Mouse (Mus musculus) liver, postnatal 0 days (tissue): ENCODE measurements around the gene Vat1. TPM values are rescaled to one million over a fixed set of nuclear protein-coding genes. Genes with fewer than 3 reads are reported as not detected.

Source experiments
- ATAC-seq: fragments of 200-750 bp; cut with Nextera tagmentation; 2 replicates; pipeline ENCODE4 v1.8.0; 2017; ENCODE audit warnings: mild to moderate bottlenecking, moderate library complexity
- DNase-seq: peaks from one replicate; pipeline ENCODE4 v3.0.0-alpha.2; 2016
- H3K27ac ChIP-seq: fragments of 300-500 bp; sonication (generic); 2 replicates; pipeline ENCODE4 v1.5.1; 2014; ENCODE audit warnings: antibody characterized with exemption, moderate library complexity, mild to moderate bottlenecking, low read depth
- H3K27me3 ChIP-seq: fragments of 300-500 bp; sonication (generic); 2 replicates; pipeline ENCODE4 v1.6.1; 2014; ENCODE audit warnings: low read length, control low read depth, mixed read lengths; ENCODE audit not compliant: insufficient read depth
- H3K36me3 ChIP-seq: fragments of 300-500 bp; sonication (generic); replicated peaks from 2 replicates; pipeline ENCODE4 v1.6.1; 2014; ENCODE audit warnings: mild to moderate bottlenecking, control low read depth, low read length, moderate library complexity, mixed read lengths; ENCODE audit not compliant: insufficient read depth
- H3K4me1 ChIP-seq: fragments of 300-500 bp; sonication (generic); 2 replicates; pipeline ENCODE4 v1.6.1; 2014; ENCODE audit warnings: antibody characterized with exemption, mild to moderate bottlenecking, control low read depth; ENCODE audit not compliant: insufficient read depth
- H3K4me2 ChIP-seq: fragments of 300-500 bp; sonication (generic); 2 replicates; pipeline ENCODE4 v1.6.1; 2014; ENCODE audit warnings: low read depth, mild to moderate bottlenecking, low read length, moderate library complexity, mixed read lengths
- H3K4me3 ChIP-seq: fragments of 300-500 bp; sonication (generic); 2 replicates; pipeline ENCODE4 v1.5.1; 2014; ENCODE audit warnings: low read depth, low read length
- H3K9ac ChIP-seq: fragments of 300-500 bp; sonication (generic); replicated peaks from 2 replicates; pipeline ENCODE4 v1.6.1; 2014; ENCODE audit warnings: mild to moderate bottlenecking, moderate library complexity
- H3K9me3 ChIP-seq: fragments of 300-500 bp; sonication (generic); 2 replicates; pipeline ENCODE4 v1.6.1; 2016; ENCODE audit warnings: mild to moderate bottlenecking, control low read depth, low read length, mixed read lengths
- CTCF ChIP-seq: sonication (generic); IDR thresholded peaks from 2 replicates; pipeline ENCODE4 v1.5.1; 2016; ENCODE audit warnings: antibody characterized with exemption, low read depth
- EP300 ChIP-seq: IDR thresholded peaks from 2 replicates; pipeline ENCODE4 v1.6.1; 2016; ENCODE audit warnings: antibody characterized with exemption, low read depth, mild to moderate bottlenecking
- WGBS: fragments of 180-500 bp; shearing (Covaris S2); extraction: QIAGEN DNeasy Blood & Tissue Kit; methylation state at CpG from one replicate; pipeline ENCODE4 v1.1.7; 2014; ENCODE audit not compliant: insufficient replicate concordance; 5-methylcytosine and 5-hydroxymethylcytosine counted together
- polyA plus RNA-seq: library from polyadenylated mRNA; unstranded; fragments of >200 nt; fragmentation: Nextera tagmentation; extraction: Ambion mirVana; gene quantifications from 2 replicates; pipeline ENCODE4 v1.2.1, GENCODE M21; 2015

The Vat1 gene
- polyA plus RNA-seq, 1 experiment from 2014 or later: 8.4 TPM

DNA sequence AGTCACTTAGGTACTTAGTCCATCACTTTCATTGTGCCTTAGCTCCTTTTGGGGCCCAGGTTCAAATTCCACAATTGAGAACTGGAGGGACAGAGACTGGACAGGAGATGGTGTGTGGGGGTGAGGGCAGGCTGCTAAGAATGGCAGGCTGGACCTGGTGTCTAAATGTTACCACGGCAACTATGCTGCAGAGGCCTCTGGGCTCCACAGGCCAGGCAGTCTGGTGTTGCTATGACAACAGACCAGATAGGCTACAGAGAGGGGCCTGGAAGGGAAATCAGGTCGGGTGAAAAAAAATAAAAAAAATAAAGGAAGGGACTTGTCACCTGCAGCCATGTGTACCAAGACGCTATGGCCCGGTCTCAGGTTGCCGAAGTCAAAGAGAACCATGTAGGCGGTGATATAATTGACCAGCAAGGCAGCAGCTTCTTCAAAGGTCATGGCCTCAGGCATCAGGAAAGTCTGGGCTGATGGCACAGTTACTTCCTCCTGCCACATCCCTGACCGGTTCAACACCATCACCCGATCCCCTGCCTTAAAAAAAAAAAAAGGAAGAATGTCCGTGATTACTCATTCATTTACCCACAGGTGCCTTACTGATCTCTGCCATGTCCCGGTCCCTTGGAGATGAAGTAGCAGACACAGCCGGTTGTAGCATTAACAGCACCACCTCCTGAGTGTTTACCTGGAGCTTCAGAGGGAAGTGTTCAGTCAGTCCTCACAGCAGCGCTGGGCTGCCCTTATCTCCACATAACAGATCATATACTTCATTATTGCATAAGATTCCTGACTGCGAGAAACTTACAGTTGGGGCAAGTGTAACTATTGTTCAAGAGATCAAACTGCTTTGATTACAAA lies 3.2 kb downstream of the Vat1 start:
- Histone ChIP-seq H3K4me3 (no peak overlapping the region), H3K4me1 (peaks cover 36% of the 10 kb centered on the region), H3K27ac (no peak overlapping the region), H3K36me3 (peaks cover 11% of the 10 kb centered on the region), H3K9ac (no peak overlapping the region), H3K9me3 (no peaks in the 10 kb centered on the region), H3K4me2 (no peak overlapping the region), H3K27me3 (0 out of 2 replicates have a peak, but pooled peaks cover 4% of the 10 kb centered on the region)
- ATAC-seq (no peak), DNase-seq (no peak)
- WGBS: 25% methylated on average over 13 of the region's 13 CpGs
- TF ChIP-seq CTCF (no peak), EP300 (no peak)

DNA sequence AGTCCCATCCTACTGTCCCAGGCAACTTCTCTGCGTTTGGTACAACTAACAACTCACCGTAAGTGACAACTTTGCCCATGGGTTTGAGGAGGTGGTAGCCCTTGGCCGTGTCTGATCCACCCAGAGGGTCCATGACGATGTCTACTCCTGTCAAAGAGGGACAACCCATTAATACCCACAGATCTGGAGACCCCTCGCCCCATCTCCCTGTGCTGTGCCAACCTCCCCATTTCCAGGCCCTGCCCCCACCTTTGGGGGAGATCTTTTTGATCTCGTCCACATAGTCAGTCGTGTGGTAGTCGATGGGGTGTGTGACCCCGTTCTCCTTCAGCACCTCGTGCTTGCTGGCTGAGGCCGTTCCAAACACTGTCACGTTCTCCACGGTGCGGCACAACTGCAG lies 3.9 kb downstream of the Vat1 start:
- H3K9ac ChIP-seq: no peak overlapping the region
- 84% methylated on average over 14 of the region's 14 CpGs for WGBS
- TF ChIP-seq EP300: no peak
- no peak for TF ChIP-seq CTCF
- ATAC-seq (no peak), DNase-seq (no peak)
- no peak overlapping the region for H3K4me2 ChIP-seq
- no peak overlapping the region for H3K4me3 ChIP-seq
- peaks cover 18% of the 10 kb centered on the region for H3K36me3 ChIP-seq
- no peak overlapping the region for H3K27ac ChIP-seq
- 0 out of 2 replicates have a peak, but pooled peaks cover 4% of the 10 kb centered on the region for H3K27me3 ChIP-seq
- H3K9me3 ChIP-seq: no peaks in the 10 kb centered on the region
- H3K4me1 ChIP-seq: peaks cover 36% of the 10 kb centered on the region

DNA sequence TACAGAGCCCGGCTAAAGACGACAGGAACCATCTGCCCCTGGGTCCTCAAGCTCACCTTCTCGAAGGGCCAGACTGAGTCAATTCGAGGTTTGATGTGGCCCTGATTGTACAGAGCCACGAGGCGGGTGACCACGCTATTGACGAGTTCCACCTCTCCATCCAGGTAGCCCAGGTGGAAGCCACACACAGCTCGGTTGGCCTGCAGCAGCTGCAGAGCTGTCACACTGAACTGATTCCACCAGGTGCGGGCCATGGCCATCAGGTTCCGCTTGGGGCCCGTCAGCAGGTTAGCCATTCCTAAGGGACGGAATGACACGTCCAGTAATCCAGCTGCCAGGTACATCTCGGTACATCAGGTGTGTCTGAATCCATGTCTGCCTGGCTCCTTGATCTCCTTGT lies 5.7 kb downstream of the Vat1 start:
- DNase-seq (no peak), ATAC-seq (no peak)
- Histone ChIP-seq H3K27me3 (0 out of 2 replicates have a peak, but pooled peaks cover 4% of the 10 kb centered on the region), H3K4me3 (no peak overlapping the region), H3K9ac (no peak overlapping the region), H3K27ac (no peak overlapping the region), H3K4me1 (peaks cover 24% of the 10 kb centered on the region), H3K4me2 (no peak overlapping the region), H3K36me3 (peaks cover 24% of the 10 kb centered on the region), H3K9me3 (no peaks in the 10 kb centered on the region)
- no peak for TF ChIP-seq EP300
- no peak for TF ChIP-seq CTCF
- 87% methylated on average over 15 of the region's 15 CpGs for WGBS

- WGBS: 67% methylated on average over 6 of the region's 6 CpGs
- Histone ChIP-seq H3K4me3 (no peak overlapping the region), H3K36me3 (peaks cover 24% of the 10 kb centered on the region), H3K4me2 (no peak overlapping the region), H3K27ac (no peak overlapping the region), H3K4me1 (peaks cover 18% of the 10 kb centered on the region), H3K27me3 (0 out of 2 replicates have a peak, but pooled peaks cover under 1% of the 10 kb centered on the region), H3K9me3 (no peaks in the 10 kb centered on the region), H3K9ac (no peak overlapping the region)
- ATAC-seq: peak; percentile 48
- TF ChIP-seq EP300: no peak
- TF ChIP-seq CTCF: no peak
- DNase-seq: no peak
Measured at GRCm38 (mm10) chr11:101459716-101460115, 6.3 kb downstream of the Vat1 start.

DNA sequence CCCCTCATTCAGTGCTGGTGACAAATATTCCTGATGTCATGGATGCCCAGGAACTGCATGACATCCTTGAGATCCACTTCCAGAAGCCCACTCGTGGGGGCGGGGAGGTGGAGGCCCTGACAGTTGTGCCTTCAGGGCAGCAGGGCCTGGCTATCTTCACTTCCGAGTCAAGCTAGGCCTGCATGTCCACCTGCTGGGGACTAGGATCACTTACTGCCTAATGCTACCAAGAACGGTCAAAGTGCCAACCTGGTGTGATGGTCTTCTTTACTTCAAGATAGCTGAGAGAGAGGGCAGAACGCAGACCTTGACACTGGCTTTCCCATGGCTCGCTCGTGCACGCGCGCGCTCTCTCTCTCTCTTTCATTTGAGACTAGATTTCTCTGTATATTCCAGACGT lies 7.8 kb downstream of the Vat1 start:
- H3K36me3 ChIP-seq: peaks cover 24% of the 10 kb centered on the region

GRCm38 (mm10) chr11:101457631-101458030 lies 8.4 kb downstream of the Vat1 start:
- no peak overlapping the region for H3K27ac ChIP-seq
- TF ChIP-seq EP300 (no peak), CTCF (no peak)
- H3K4me1 ChIP-seq: peaks cover 10% of the 10 kb centered on the region; the same call in 1 of the 2 replicates
- WGBS: 79% methylated on average over 9 of the region's 9 CpGs
- no peak overlapping the region for H3K9ac ChIP-seq
- H3K36me3 ChIP-seq: peaks cover 24% of the 10 kb centered on the region
- no peak overlapping the region for H3K4me2 ChIP-seq
- H3K27me3 ChIP-seq: no peaks in the 10 kb centered on the region
- DNase-seq (no peak), ATAC-seq (no peak)
- H3K4me3 ChIP-seq: no peak overlapping the region
- no peaks in the 10 kb centered on the region for H3K9me3 ChIP-seq

More for the DNA sequence above, 7.8 kb downstream of the Vat1 start:
- ATAC-seq (no peak), DNase-seq (no peak)
- no peak overlapping the region for H3K9ac ChIP-seq
- peaks cover 14% of the 10 kb centered on the region; the same call in 1 of the 2 replicates for H3K4me1 ChIP-seq
- no peak for TF ChIP-seq EP300
- TF ChIP-seq CTCF: no peak
- 87% methylated on average over 12 of the region's 12 CpGs for WGBS
- no peaks in the 10 kb centered on the region for H3K27me3 ChIP-seq
- H3K4me3 ChIP-seq: no peak overlapping the region
- H3K27ac ChIP-seq: no peak overlapping the region
- no peak overlapping the region for H3K4me2 ChIP-seq
- no peaks in the 10 kb centered on the region for H3K9me3 ChIP-seq
